Mouse (Mus musculus) thymus, adult 2 months (tissue): ENCODE results near the gene Chl1.

Source experiments
- CTCF ChIP-seq: fragments of 200-500 bp; IDR thresholded peaks from 2 replicates; pipeline ENCODE4 v1.5.1; 2012; ENCODE audit warnings: mild to moderate bottlenecking, control low read depth, low read length, moderate library complexity, borderline replicate concordance; ENCODE audit not compliant: control insufficient read depth, poor library complexity, insufficient read depth; ENCODE audit errors: extremely low read depth
- POLR2A ChIP-seq: fragments of 200-500 bp; IDR thresholded peaks from 2 replicates; pipeline ENCODE4 v1.6.1; 2012; ENCODE audit warnings: mild to moderate bottlenecking, low read length, control low read depth, moderate library complexity; ENCODE audit not compliant: control insufficient read depth, poor library complexity, insufficient read depth; ENCODE audit errors: extremely low read depth

DNA sequence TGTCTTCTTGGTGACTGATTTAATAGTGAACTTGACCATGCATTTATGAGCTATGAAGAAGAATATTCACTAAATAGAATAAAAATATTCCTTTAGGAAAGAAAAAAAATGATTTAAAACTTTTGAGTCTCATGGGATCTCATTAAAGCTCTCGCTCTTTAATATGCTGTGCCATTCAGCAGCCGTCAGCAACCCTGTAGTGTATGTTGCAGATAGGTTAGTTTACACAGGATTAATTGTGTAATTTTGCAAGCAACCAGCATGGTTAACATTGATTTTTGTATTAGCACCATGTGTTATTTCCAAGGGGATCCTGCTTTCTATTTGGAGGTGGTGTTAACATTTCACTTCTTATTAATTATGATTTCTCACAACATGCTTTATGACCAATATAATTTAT is 32.2 kb downstream of the Chl1 start:
- no peak for TF ChIP-seq POLR2A
- TF ChIP-seq CTCF = no peak
